Comparison of ENCODE assay signal across 10 mouse cellular contexts in genomic region chr9:61375802-61376561, GRCm38 (mm10). TPM values are rescaled to one million over a fixed set of nuclear protein-coding genes. Genes with fewer than 3 reads are reported as not detected.
A peak's percentile ranks its signal among the peaks of the same experiment; 100 is the strongest.
DNase-seq lines count a peak whose midpoint lies in the region; ATAC-seq lines count a peak whose summit lies in the region.
"Had no signal": no experiment of that assay in that cellular context is flagged by ENCODE, and none has a peak within 500 bp of the region (broad histone marks: within the 10 kb centered on the region; RNA-seq: fewer than 3 reads in every experiment).

No protein-coding gene starts in this region.

- WGBS in kidney, embryonic 16.5 days, result 46% methylated on average over 11 of the region's 11 CpGs
- WGBS in hindbrain, embryonic 15.5 days, result 26% methylated on average over 11 of the region's 11 CpGs
- WGBS in midbrain, embryonic 13.5 days, result 30% methylated on average over 11 of the region's 11 CpGs

- no peak overlapping the region for H3K27ac ChIP-seq in kidney, embryonic 16.5 days (ENCODE audit: low read length)
- peak overlapping the region; percentile 33 for H3K27ac ChIP-seq in brown adipose tissue, adult 24 weeks (replicated peaks; ENCODE audit: low read depth, low read length)
- H3K27ac ChIP-seq in hindbrain, embryonic 15.5 days (replicated peaks), result no peak overlapping the region
- H3K27ac ChIP-seq in midbrain, embryonic 13.5 days, result peak overlapping the region; percentile 90
- H3K27ac ChIP-seq: macrophage had no signal

- H3K9ac ChIP-seq in kidney, embryonic 16.5 days (replicated peaks; ENCODE audit: low read length), result peak overlapping the region; percentile 37; the same call in 1 of the 2 replicates
- H3K9ac ChIP-seq in hindbrain, embryonic 15.5 days, result peak overlapping the region; percentile 16
- peak overlapping the region; percentile 59 for H3K9ac ChIP-seq in midbrain, embryonic 13.5 days (replicated peaks)

- H3K36me3 ChIP-seq in kidney, embryonic 16.5 days (ENCODE audit: insufficient read depth, low read length), result peaks cover 8% of the 10 kb centered on the region; the same call in 1 of the 2 replicates
- H3K36me3 ChIP-seq in hindbrain, embryonic 15.5 days, result no peaks in the 10 kb centered on the region
- peaks cover 11% of the 10 kb centered on the region; the same call in 1 of the 2 replicates for H3K36me3 ChIP-seq in midbrain, embryonic 13.5 days

- H3K4me3 ChIP-seq in kidney, embryonic 16.5 days (ENCODE audit: low read length), result peak overlapping the region; percentile 16
- no peak overlapping the region for H3K4me3 ChIP-seq in brown adipose tissue, adult 24 weeks (ENCODE audit: insufficient read depth, low read depth, low read length)
- H3K4me3 ChIP-seq in hindbrain, embryonic 15.5 days, result peak overlapping the region; percentile 55
- H3K4me3 ChIP-seq in midbrain, embryonic 13.5 days (replicated peaks), result peak overlapping the region; percentile 93
- H3K4me3 ChIP-seq: erythroblast, embryonic 14.5 days had no signal

- H3K4me2 ChIP-seq in kidney, embryonic 16.5 days (replicated peaks; ENCODE audit: low read depth, low read length), result peak overlapping the region; percentile 93
- H3K4me2 ChIP-seq in hindbrain, embryonic 15.5 days, result peak overlapping the region; percentile 91
- H3K4me2 ChIP-seq in midbrain, embryonic 13.5 days (replicated peaks), result peak overlapping the region; percentile 94

- H3K4me1 ChIP-seq in kidney, embryonic 16.5 days (ENCODE audit: insufficient read depth, low read length), result peaks cover 78% of the 10 kb centered on the region
- peaks cover 21% of the 10 kb centered on the region for H3K4me1 ChIP-seq in brown adipose tissue, adult 24 weeks (ENCODE audit: control insufficient read depth, insufficient read depth, insufficient read length, low read length)
- H3K4me1 ChIP-seq in hindbrain, embryonic 15.5 days (replicated peaks), result peaks cover 82% of the 10 kb centered on the region
- H3K4me1 ChIP-seq in midbrain, embryonic 13.5 days (replicated peaks), result peaks cover 76% of the 10 kb centered on the region

- no peak for ATAC-seq in kidney, embryonic 16.5 days (ENCODE audit: low FRiP score, low TSS enrichment)
- no peak for ATAC-seq in hindbrain, embryonic 15.5 days (ENCODE audit: low FRiP score, low read depth)
- no peak for ATAC-seq in midbrain, embryonic 13.5 days

- DNase-seq in kidney, postnatal 36 days, result no peak
- no peak for DNase-seq in ovary, adult 18-20 months (ENCODE audit: low spot score)
- DNase-seq in thymus, adult 18-20 months, result no peak
- DNase-seq in right cerebral cortex, adult 2 months (ENCODE audit: low spot score in 2 of 2), result no peak

- H3K9me3 ChIP-seq in kidney, embryonic 16.5 days (ENCODE audit: low read length), result no peaks in the 10 kb centered on the region
- H3K9me3 ChIP-seq in hindbrain, embryonic 15.5 days, result no peaks in the 10 kb centered on the region
- H3K9me3 ChIP-seq in midbrain, embryonic 13.5 days, result no peaks in the 10 kb centered on the region

- no peaks in the 10 kb centered on the region for H3K27me3 ChIP-seq in kidney, embryonic 16.5 days (ENCODE audit: insufficient read depth, low read length)
- no peaks in the 10 kb centered on the region for H3K27me3 ChIP-seq in hindbrain, embryonic 15.5 days
- peaks cover 3% of the 10 kb centered on the region; the same call in 1 of the 2 replicates for H3K27me3 ChIP-seq in midbrain, embryonic 13.5 days

RNA-seq across cellular contexts. Expression of gene Tle3, which starts 3.8 kb away (rescaled TPM):
- polyA plus RNA-seq in kidney, embryonic 16.5 days (2015; fragmentation: Nextera tagmentation; extraction: Ambion mirVana), result 26.0 and 30.8 TPM in 2 replicates
- polyA plus RNA-seq in brown adipose tissue, adult 24 weeks (2012; ENCODE audit: insufficient read depth, insufficient read length, missing spikeins), result 31.6 and 32.2 TPM in 2 replicates
- 23.6 and 28.8 TPM in 2 replicates for polyA plus RNA-seq in hindbrain, embryonic 15.5 days (2015; fragmentation: Nextera tagmentation; extraction: Ambion mirVana)
- 40.7 and 50.8 TPM in 2 replicates for polyA plus RNA-seq in midbrain, embryonic 13.5 days (2015; fragmentation: Nextera tagmentation; extraction: Ambion mirVana)

Comparison
In these comparisons a context has a peak if more than half of its experiments do, and no peak if none do; other contexts are left out.
1. H3K27ac ChIP-seq: peak in brown adipose tissue, adult 24 weeks (single experiment) and midbrain, embryonic 13.5 days (single experiment); none in kidney, embryonic 16.5 days (single experiment) and hindbrain, embryonic 15.5 days (single experiment).
2. Peak in every context shown above with its lines, with median percentiles within 50 percentile points of each other: H3K4me2 ChIP-seq and H3K9ac ChIP-seq.